Mouse (Mus musculus) neural tube, embryonic 14.5 days (tissue): Measurements from ENCODE around the gene Mthfr. TPM values are rescaled to one million over a fixed set of nuclear protein-coding genes. Genes with fewer than 3 reads are reported as not detected.

Experiments
- ATAC-seq: fragments of 200-750 bp; cut with Nextera tagmentation; 2 replicates; pipeline ENCODE4 v1.8.0; 2017; ENCODE audit warnings: low read depth, mild to moderate bottlenecking, moderate TSS enrichment, moderate library complexity
- H3K27ac ChIP-seq: fragments of 300-500 bp; sonication (generic); 2 replicates; pipeline ENCODE4 v1.5.1; 2014; ENCODE audit warnings: low read depth, mild to moderate bottlenecking, control low read depth, low read length, moderate library complexity, mixed read lengths
- H3K27me3 ChIP-seq: fragments of 300-500 bp; sonication (generic); 2 replicates; pipeline ENCODE4 v1.6.1; 2014; ENCODE audit warnings: low read length; ENCODE audit not compliant: control insufficient read depth, insufficient read depth
- H3K36me3 ChIP-seq: fragments of 300-500 bp; sonication (generic); 2 replicates; pipeline ENCODE4 v1.6.1; 2014; ENCODE audit warnings: low read length, mixed read lengths; ENCODE audit not compliant: control insufficient read depth, insufficient read depth
- H3K4me1 ChIP-seq: fragments of 300-500 bp; sonication (generic); 2 replicates; pipeline ENCODE4 v1.6.1; 2014; ENCODE audit warnings: low read length; ENCODE audit not compliant: control insufficient read depth, insufficient read depth
- H3K4me2 ChIP-seq: fragments of 300-500 bp; sonication (generic); 2 replicates; pipeline ENCODE4 v1.6.1; 2014; ENCODE audit warnings: mild to moderate bottlenecking, low read depth, low read length, control low read depth
- H3K4me3 ChIP-seq: fragments of 300-500 bp; sonication (generic); 2 replicates; pipeline ENCODE4 v1.5.1; 2014; ENCODE audit warnings: low read depth, low read length, control low read depth, mixed read lengths
- H3K9ac ChIP-seq: fragments of 300-500 bp; sonication (generic); replicated peaks from 2 replicates; pipeline ENCODE4 v1.6.1; 2014; ENCODE audit warnings: low read depth, mild to moderate bottlenecking, control low read depth, low read length, mixed read lengths
- H3K9me3 ChIP-seq: fragments of 300-500 bp; sonication (generic); 2 replicates; pipeline ENCODE4 v1.6.1; 2016; ENCODE audit warnings: low read length; ENCODE audit not compliant: control insufficient read depth
- WGBS: fragments of 180-500 bp; shearing (Covaris S2); extraction: QIAGEN DNeasy Blood & Tissue Kit; methylation state at CpG from one replicate; pipeline ENCODE4 v1.1.7; 2014; 5-methylcytosine and 5-hydroxymethylcytosine counted together
- polyA plus RNA-seq: library from polyadenylated mRNA; unstranded; fragments of >200 nt; fragmentation: Nextera tagmentation; extraction: Ambion mirVana; gene quantifications from 2 replicates; pipeline ENCODE4 v1.2.1, GENCODE M21; 2014

The Mthfr gene
- polyA plus RNA-seq, 1 experiment from 2014 or later = 16.5 TPM

GRCm38 (mm10) chr4:148066401-148066744 lies 27.5 kb downstream of the Mthfr start:
- no peaks in the 10 kb centered on the region for H3K9me3 ChIP-seq
- no peak overlapping the region for H3K27ac ChIP-seq
- WGBS = 59% methylated on average over 9 of the region's 9 CpGs
- ATAC-seq = no peak
- H3K4me2 ChIP-seq = no peak overlapping the region
- H3K4me1 ChIP-seq = no peaks in the 10 kb centered on the region
- H3K27me3 ChIP-seq = no peaks in the 10 kb centered on the region
- H3K36me3 ChIP-seq = no peaks in the 10 kb centered on the region
- no peak overlapping the region for H3K4me3 ChIP-seq
- H3K9ac ChIP-seq = no peak overlapping the region

GRCm38 (mm10) chr4:148067346-148067745 lies 28.5 kb downstream of the Mthfr start:
- Histone ChIP-seq H3K4me3 (no peak overlapping the region), H3K9ac (no peak overlapping the region), H3K27ac (no peak overlapping the region), H3K36me3 (no peaks in the 10 kb centered on the region), H3K4me2 (no peak overlapping the region), H3K4me1 (no peaks in the 10 kb centered on the region), H3K27me3 (no peaks in the 10 kb centered on the region), H3K9me3 (no peaks in the 10 kb centered on the region)
- 87% methylated on average over 8 of the region's 8 CpGs for WGBS
- no peak for ATAC-seq

GRCm38 (mm10) chr4:148069602-148070218 lies 30.8 kb downstream of the Mthfr start:
- Histone ChIP-seq H3K4me3 (no peak overlapping the region), H3K4me2 (no peak overlapping the region), H3K4me1 (no peaks in the 10 kb centered on the region), H3K9me3 (no peaks in the 10 kb centered on the region), H3K36me3 (no peaks in the 10 kb centered on the region), H3K9ac (no peak overlapping the region), H3K27ac (no peak overlapping the region), H3K27me3 (no peaks in the 10 kb centered on the region)
- ATAC-seq = no peak
- 87% methylated on average over 9 of the region's 9 CpGs for WGBS

GRCm38 (mm10) chr4:148071508-148071907 lies 32.6 kb downstream of the Mthfr start:
- Histone ChIP-seq H3K36me3 (no peaks in the 10 kb centered on the region), H3K9ac (no peak overlapping the region), H3K4me3 (no peak overlapping the region), H3K4me1 (no peaks in the 10 kb centered on the region), H3K4me2 (no peak overlapping the region), H3K27ac (no peak overlapping the region), H3K9me3 (no peaks in the 10 kb centered on the region), H3K27me3 (no peaks in the 10 kb centered on the region)
- WGBS = 69% methylated on average over 5 of the region's 5 CpGs
- no peak; the same call in 1 of the 2 replicates for ATAC-seq

- WGBS = 50% methylated on average over 17 of the region's 17 CpGs
- Histone ChIP-seq H3K4me1 (no peaks in the 10 kb centered on the region), H3K27me3 (no peaks in the 10 kb centered on the region), H3K4me2 (peak overlapping the region; percentile 42), H3K9ac (no peak overlapping the region), H3K4me3 (peak overlapping the region; percentile 17), H3K9me3 (no peaks in the 10 kb centered on the region), H3K36me3 (no peaks in the 10 kb centered on the region), H3K27ac (no peak overlapping the region)
- ATAC-seq = no peak; the same call in 1 of the 2 replicates
Measured at GRCm38 (mm10) chr4:148074521-148075189, 35.8 kb downstream of the Mthfr start.

GRCm38 (mm10) chr4:148075259-148075658 lies 36.4 kb downstream of the Mthfr start:
- Histone ChIP-seq H3K27me3 (no peaks in the 10 kb centered on the region), H3K4me3 (peak overlapping the region; percentile 17), H3K9ac (no peak overlapping the region), H3K4me2 (peak overlapping the region; percentile 42), H3K36me3 (no peaks in the 10 kb centered on the region), H3K4me1 (no peaks in the 10 kb centered on the region), H3K9me3 (no peaks in the 10 kb centered on the region), H3K27ac (no peak overlapping the region)
- 48% methylated on average over 21 of the region's 21 CpGs for WGBS
- ATAC-seq = peak; percentile 52; the same call in 1 of the 2 replicates

GRCm38 (mm10) chr4:148075881-148076280 lies 37.0 kb downstream of the Mthfr start:
- no peak overlapping the region for H3K9ac ChIP-seq
- WGBS = 93% methylated on average over 6 of the region's 6 CpGs
- H3K36me3 ChIP-seq = no peaks in the 10 kb centered on the region
- ATAC-seq = no peak
- no peak overlapping the region for H3K4me2 ChIP-seq
- H3K27ac ChIP-seq = no peak overlapping the region
- H3K27me3 ChIP-seq = no peaks in the 10 kb centered on the region
- H3K4me1 ChIP-seq = no peaks in the 10 kb centered on the region
- H3K9me3 ChIP-seq = no peaks in the 10 kb centered on the region
- H3K4me3 ChIP-seq = no peak overlapping the region

GRCm38 (mm10) chr4:148079212-148079611 lies 40.3 kb downstream of the Mthfr start:
- ATAC-seq = no peak
- 67% methylated on average over 6 of the region's 6 CpGs for WGBS
- no peaks in the 10 kb centered on the region for H3K27me3 ChIP-seq

GRCm38 (mm10) chr4:148079944-148080596 lies 41.2 kb downstream of the Mthfr start:
- ATAC-seq = no peak
- H3K27ac ChIP-seq = no peak overlapping the region
- H3K4me1 ChIP-seq = no peaks in the 10 kb centered on the region
- no peaks in the 10 kb centered on the region for H3K27me3 ChIP-seq
- H3K9ac ChIP-seq = no peak overlapping the region
- H3K9me3 ChIP-seq = no peaks in the 10 kb centered on the region
- 92% methylated on average over 8 of the region's 8 CpGs for WGBS
- H3K4me2 ChIP-seq = no peak overlapping the region
- no peak overlapping the region for H3K4me3 ChIP-seq
- H3K36me3 ChIP-seq = no peaks in the 10 kb centered on the region

More at GRCm38 (mm10) chr4:148079212-148079611, 40.3 kb downstream of the Mthfr start:
- no peaks in the 10 kb centered on the region for H3K36me3 ChIP-seq
- no peaks in the 10 kb centered on the region for H3K9me3 ChIP-seq
- H3K4me1 ChIP-seq = no peaks in the 10 kb centered on the region
- H3K4me2 ChIP-seq = no peak overlapping the region
- H3K27ac ChIP-seq = no peak overlapping the region
- no peak overlapping the region for H3K4me3 ChIP-seq
- no peak overlapping the region for H3K9ac ChIP-seq
